Comparison of ENCODE assay signal across 8 mouse cellular contexts in the genomic region with DNA sequence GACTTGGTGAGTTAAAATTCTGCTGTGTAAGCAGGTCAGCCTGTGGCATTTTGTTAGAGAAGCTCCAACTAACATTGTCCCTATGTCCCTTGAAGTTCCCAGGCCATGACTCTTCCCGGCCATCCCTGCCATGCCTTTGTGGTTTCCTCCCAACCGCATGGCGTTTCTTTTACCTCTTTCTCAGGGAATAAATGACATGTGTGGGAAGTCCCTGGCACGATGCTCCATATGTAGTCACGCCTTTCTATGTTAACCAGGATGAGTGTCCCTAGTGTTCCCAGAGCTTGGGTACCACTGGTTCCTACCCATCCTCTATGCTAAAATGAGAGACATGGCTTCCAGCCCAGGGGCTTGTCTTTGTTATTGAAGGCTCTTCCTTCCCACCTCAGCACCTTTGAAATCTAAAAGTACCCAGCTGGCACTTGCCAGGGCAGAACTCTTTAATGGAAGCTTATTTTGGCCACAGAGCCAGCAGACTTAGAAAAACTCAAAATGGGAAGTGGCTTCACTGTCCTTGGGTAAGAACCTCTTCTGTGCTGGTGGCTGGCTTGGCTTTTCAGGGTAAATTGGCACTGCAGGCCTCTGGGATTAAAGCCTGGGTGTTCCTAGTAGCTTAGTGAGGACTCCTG. TPM values are rescaled to one million over a fixed set of nuclear protein-coding genes. Genes with fewer than 3 reads are reported as not detected.
DNase-seq lines count a peak whose midpoint lies in the region; ATAC-seq and TF ChIP-seq lines count a peak whose summit lies in the region.

No protein-coding gene starts in this region.

- no peaks in the 10 kb centered on the region for H3K27me3 ChIP-seq in liver, embryonic 12.5 days (replicated peaks)
- no peaks in the 10 kb centered on the region for H3K27me3 ChIP-seq in liver, embryonic 11.5 days (replicated peaks; ENCODE audit: control insufficient read depth, insufficient read depth, low read length)
- H3K27me3 ChIP-seq in embryonic facial prominence, embryonic 12.5 days: no peaks in the 10 kb centered on the region
- H3K27me3 ChIP-seq in heart, postnatal 0 days (ENCODE audit: control insufficient read depth, insufficient read depth, low read length): no peaks in the 10 kb centered on the region
- no peaks in the 10 kb centered on the region for H3K27me3 ChIP-seq in myocyte (ENCODE audit: control insufficient read depth, insufficient read depth, insufficient read length)

- no peak for TF ChIP-seq EP300 in heart, postnatal 0 days (IDR thresholded peaks at IDR 0.05; ENCODE audit: low read depth)

- peak overlapping the region; percentile 42; the same call in 1 of the 2 replicates for H3K27ac ChIP-seq in liver, embryonic 12.5 days
- no peak overlapping the region; the same call in 1 of the 2 replicates for H3K27ac ChIP-seq in liver, embryonic 11.5 days (ENCODE audit: low read depth, low read length)
- 0 out of 2 replicates have a peak overlapping the region, but pooled peaks have one; percentile 78 for H3K27ac ChIP-seq in embryonic facial prominence, embryonic 12.5 days
- peak overlapping the region; percentile 84 for H3K27ac ChIP-seq in heart, postnatal 0 days (ENCODE audit: low read depth)

- H3K36me3 ChIP-seq in liver, embryonic 12.5 days: no peaks in the 10 kb centered on the region
- no peaks in the 10 kb centered on the region for H3K36me3 ChIP-seq in liver, embryonic 11.5 days (ENCODE audit: control insufficient read depth, insufficient read depth, low read length)
- H3K36me3 ChIP-seq in embryonic facial prominence, embryonic 12.5 days: no peaks in the 10 kb centered on the region
- no peaks in the 10 kb centered on the region for H3K36me3 ChIP-seq in heart, postnatal 0 days (replicated peaks; ENCODE audit: control insufficient read depth, insufficient read depth, low read length)
- no peaks in the 10 kb centered on the region for H3K36me3 ChIP-seq in myocyte (ENCODE audit: control insufficient read depth, insufficient read depth)

- TF ChIP-seq POLR2A in myocyte (IDR thresholded peaks at IDR 0.05; ENCODE audit: insufficient read length, low read depth): no peak

- no peak for TF ChIP-seq CTCF in heart, postnatal 0 days (IDR thresholded peaks at IDR 0.05; ENCODE audit: low read depth)

- DNase-seq in liver, embryonic 11.5 days (ENCODE audit: low spot score): no peak
- no peak for DNase-seq in heart, postnatal 0 days (ENCODE audit: low spot score)
- no peak for DNase-seq in frontal cortex, postnatal 25 days (ENCODE audit: low spot score in 2 of 2)
- DNase-seq in gastrocnemius, adult 18-20 months (ENCODE audit: low spot score): no peak
- no peak for DNase-seq in embryo, embryonic 9.5 days (ENCODE audit: extremely low spot score)

- ATAC-seq in liver, embryonic 12.5 days: no peak
- ATAC-seq in liver, embryonic 11.5 days (replicated peaks; ENCODE audit: low FRiP score): no peak
- no peak for ATAC-seq in embryonic facial prominence, embryonic 12.5 days (ENCODE audit: insufficient number of reproducible peaks, insufficient read depth, low FRiP score, low TSS enrichment)
- no peak for ATAC-seq in heart, postnatal 0 days (ENCODE audit: insufficient read depth, low read depth)

- no peaks in the 10 kb centered on the region for H3K79me2 ChIP-seq in myocyte (ENCODE audit: control insufficient read depth, insufficient read depth)

- H3ac ChIP-seq in myocyte (ENCODE audit: control insufficient read depth, insufficient read length): no peak overlapping the region

- H3K4me2 ChIP-seq in liver, embryonic 12.5 days: no peak overlapping the region
- H3K4me2 ChIP-seq in liver, embryonic 11.5 days: no peak overlapping the region
- no peak overlapping the region for H3K4me2 ChIP-seq in embryonic facial prominence, embryonic 12.5 days (replicated peaks)
- H3K4me2 ChIP-seq in heart, postnatal 0 days (ENCODE audit: low read depth, low read length): no peak overlapping the region
- H3K4me2 ChIP-seq in myocyte (ENCODE audit: low read depth): peak overlapping the region; percentile 51

- H3K9ac ChIP-seq in liver, embryonic 12.5 days: no peak overlapping the region
- no peak overlapping the region for H3K9ac ChIP-seq in liver, embryonic 11.5 days (ENCODE audit: low read depth, low read length)
- no peak overlapping the region for H3K9ac ChIP-seq in embryonic facial prominence, embryonic 12.5 days
- H3K9ac ChIP-seq in heart, postnatal 0 days (replicated peaks; ENCODE audit: low read depth, low read length): peak overlapping the region; percentile 22; the same call in 1 of the 2 replicates

- 61% methylated on average over 5 of the region's 5 CpGs for WGBS in liver, embryonic 12.5 days (ENCODE audit: insufficient replicate concordance)
- WGBS in liver, embryonic 11.5 days: 82% methylated on average over 5 of the region's 5 CpGs
- WGBS in embryonic facial prominence, embryonic 12.5 days: 83% methylated on average over 5 of the region's 5 CpGs
- 82% methylated on average over 5 of the region's 5 CpGs for WGBS in heart, postnatal 0 days

- H3K4me1 ChIP-seq in liver, embryonic 12.5 days: peaks cover 58% of the 10 kb centered on the region
- peaks cover 50% of the 10 kb centered on the region for H3K4me1 ChIP-seq in liver, embryonic 11.5 days (replicated peaks; ENCODE audit: control insufficient read depth, insufficient read depth, low read length)
- peaks cover 36% of the 10 kb centered on the region for H3K4me1 ChIP-seq in embryonic facial prominence, embryonic 12.5 days
- H3K4me1 ChIP-seq in heart, postnatal 0 days (ENCODE audit: control insufficient read depth, insufficient read depth): peaks cover 82% of the 10 kb centered on the region

- no peak overlapping the region for H3K4me3 ChIP-seq in liver, embryonic 12.5 days
- no peak overlapping the region for H3K4me3 ChIP-seq in liver, embryonic 11.5 days (ENCODE audit: low read depth, low read length)
- H3K4me3 ChIP-seq in embryonic facial prominence, embryonic 12.5 days: no peak overlapping the region
- no peak overlapping the region for H3K4me3 ChIP-seq in heart, postnatal 0 days (ENCODE audit: low read depth, low read length)
- H3K4me3 ChIP-seq in myocyte: no peak overlapping the region

- H3K9me3 ChIP-seq in liver, embryonic 12.5 days (replicated peaks): no peaks in the 10 kb centered on the region
- no peaks in the 10 kb centered on the region for H3K9me3 ChIP-seq in liver, embryonic 11.5 days (ENCODE audit: control insufficient read depth, low read length)
- no peaks in the 10 kb centered on the region for H3K9me3 ChIP-seq in embryonic facial prominence, embryonic 12.5 days
- no peaks in the 10 kb centered on the region for H3K9me3 ChIP-seq in heart, postnatal 0 days (replicated peaks; ENCODE audit: control insufficient read depth, low read length)

TF ChIP-seq in myocyte, 11 proteins besides CTCF, POLR2A, EP300 and RAD21:
- no peak for TF ChIP-seq MYOG (IDR thresholded peaks at IDR 0.05; ENCODE audit: control insufficient read depth in 1 of 3, insufficient read depth in 1 of 3, insufficient read length in 2 of 3, low read depth in 2 of 3)
- no peak for TF ChIP-seq REST (IDR thresholded peaks at IDR 0.05; ENCODE audit: insufficient read depth, insufficient read length)
- no peak for TF ChIP-seq POLR2AphosphoS2 (IDR thresholded peaks at IDR 0.05; ENCODE audit: insufficient read length, low read depth)
- no peak for TF ChIP-seq MYOD1 (IDR thresholded peaks at IDR 0.05; ENCODE audit: control insufficient read depth in 1 of 3, insufficient read length in 2 of 3, low read depth in 2 of 3)
- no peak for TF ChIP-seq SRF (IDR thresholded peaks at IDR 0.05; ENCODE audit: control insufficient read depth, insufficient read length, low read depth)
- TF ChIP-seq CEBPB (IDR thresholded peaks at IDR 0.05; ENCODE audit: insufficient read depth, poor library complexity, severe bottlenecking): no peak
- no peak for TF ChIP-seq USF1 (IDR thresholded peaks at IDR 0.05; ENCODE audit: low read depth)
- TF ChIP-seq TCF3 (IDR thresholded peaks at IDR 0.05; ENCODE audit: insufficient read length, low read depth): no peak
- no peak for TF ChIP-seq E2F4 (IDR thresholded peaks at IDR 0.05; ENCODE audit: insufficient read depth)
- no peak for TF ChIP-seq MAX (IDR thresholded peaks at IDR 0.05; ENCODE audit: low read depth)
- no peak for TF ChIP-seq TCF12 (IDR thresholded peaks at IDR 0.05; ENCODE audit: insufficient read depth, poor library complexity, severe bottlenecking)
TF ChIP-seq in myocyte: peak in this region for 0.

RNA-seq across cellular contexts. Expression of gene Ascc1, which starts 24.8 kb away (rescaled TPM):
- 22.6 and 23.4 TPM in 2 replicates for polyA plus RNA-seq in liver, embryonic 12.5 days (2016; fragmentation: Nextera tagmentation; extraction: Ambion mirVana)
- polyA plus RNA-seq in liver, embryonic 11.5 days (2014; fragmentation: Nextera tagmentation; extraction: Ambion mirVana): 37.2 and 37.4 TPM in 2 replicates
- polyA plus RNA-seq in embryonic facial prominence, embryonic 12.5 days (2016; fragmentation: Nextera tagmentation; extraction: Ambion mirVana): 41.8 and 41.9 TPM in 2 replicates
- total RNA-seq in heart, postnatal 0 days (2014; rRNA removed; ENCODE audit: low replicate concordance): 14.0 and 15.7 TPM in 2 replicates
- polyA plus RNA-seq in heart, postnatal 0 days (2015; fragmentation: Nextera tagmentation; extraction: Ambion mirVana): 34.6 and 35.8 TPM in 2 replicates
- 36.7 TPM for polyA plus RNA-seq in myocyte (2012; fragmentation: generic; extraction: Trizol)
- 10 to 100 TPM; 14.2 to 15.3 TPM for total RNA-seq in gastrocnemius, adult 18-20 months (2021)

RNA-seq across cellular contexts. Expression of gene Anapc16, which starts 25.1 kb away (rescaled TPM):
- polyA plus RNA-seq in liver, embryonic 12.5 days (2016; fragmentation: Nextera tagmentation; extraction: Ambion mirVana): 55.3 and 63.1 TPM in 2 replicates
- polyA plus RNA-seq in liver, embryonic 11.5 days (2014; fragmentation: Nextera tagmentation; extraction: Ambion mirVana): 77.4 and 80.0 TPM in 2 replicates
- 125 TPM in 2 replicates for polyA plus RNA-seq in embryonic facial prominence, embryonic 12.5 days (2016; fragmentation: Nextera tagmentation; extraction: Ambion mirVana)
- 29.7 and 85.4 TPM in 2 replicates for total RNA-seq in heart, postnatal 0 days (2014; rRNA removed; ENCODE audit: low replicate concordance)
- 104 and 108 TPM in 2 replicates for polyA plus RNA-seq in heart, postnatal 0 days (2015; fragmentation: Nextera tagmentation; extraction: Ambion mirVana)
- 127 TPM for polyA plus RNA-seq in myocyte (2012; fragmentation: generic; extraction: Trizol)
- total RNA-seq in gastrocnemius, adult 18-20 months (2021): 10 to 100 TPM; 43.7 to 43.9 TPM

RNA-seq across cellular contexts. Expression of gene Ddit4, which starts 26.2 kb away (rescaled TPM):
- 5.4 and 6.9 TPM in 2 replicates for polyA plus RNA-seq in liver, embryonic 12.5 days (2016; fragmentation: Nextera tagmentation; extraction: Ambion mirVana)
- polyA plus RNA-seq in liver, embryonic 11.5 days (2014; fragmentation: Nextera tagmentation; extraction: Ambion mirVana): 2.7 and 4.3 TPM in 2 replicates
- 81.2 and 92.3 TPM in 2 replicates for polyA plus RNA-seq in embryonic facial prominence, embryonic 12.5 days (2016; fragmentation: Nextera tagmentation; extraction: Ambion mirVana)
- 30.3 and 35.6 TPM in 2 replicates for total RNA-seq in heart, postnatal 0 days (2014; rRNA removed; ENCODE audit: low replicate concordance)
- 17.0 and 17.4 TPM in 2 replicates for polyA plus RNA-seq in heart, postnatal 0 days (2015; fragmentation: Nextera tagmentation; extraction: Ambion mirVana)
- 266 TPM for polyA plus RNA-seq in myocyte (2012; fragmentation: generic; extraction: Trizol)
- total RNA-seq in gastrocnemius, adult 18-20 months (2021): 100 to 1,000 TPM in 1 of 2 experiments, 1 to 10 TPM in 1; 8.1 to 202 TPM
